Mouse (Mus musculus) liver, embryonic 14.5 days (tissue): ENCODE data around the gene Ubtf.

Experiments used
- CTCF ChIP-seq: IDR thresholded peaks from 2 replicates; pipeline ENCODE4 v1.5.1; 2016; ENCODE audit warnings: antibody characterized with exemption, low read depth, control low read depth
- EP300 ChIP-seq: IDR thresholded peaks from 2 replicates; pipeline ENCODE4 v1.6.1; 2016; ENCODE audit warnings: antibody characterized with exemption, low read depth

DNA sequence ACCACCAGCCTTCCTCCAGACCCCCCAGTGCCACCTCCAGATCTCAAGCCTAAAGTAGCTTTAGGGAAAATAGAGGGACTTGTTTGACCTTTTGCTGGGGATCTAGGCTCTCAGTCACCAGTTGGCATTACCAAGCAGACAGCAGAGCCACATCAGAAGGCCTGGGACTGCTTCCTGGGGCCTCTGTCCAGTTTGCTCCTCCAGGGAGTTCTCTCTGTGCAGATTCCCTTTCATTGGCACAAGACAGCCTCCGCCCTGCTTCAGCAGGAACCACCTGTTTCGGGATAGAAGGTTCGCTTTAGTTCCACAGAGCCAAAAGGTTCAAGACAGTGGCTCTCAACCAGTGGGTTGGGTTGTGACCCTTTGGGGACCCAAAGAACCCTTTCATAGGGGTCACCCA, 39.9 kb downstream of the Ubtf start:
- TF ChIP-seq EP300 (no peak), CTCF (no peak)
